Mouse (Mus musculus): ENCODE data around the gene Entr1. TPM values are rescaled to one million over a fixed set of nuclear protein-coding genes. Genes with fewer than 3 reads are reported as not detected.

Entr1 gene
- total RNA-seq, 2 experiments from 2014 or later = 55.5 to 62.3 TPM

DNA sequence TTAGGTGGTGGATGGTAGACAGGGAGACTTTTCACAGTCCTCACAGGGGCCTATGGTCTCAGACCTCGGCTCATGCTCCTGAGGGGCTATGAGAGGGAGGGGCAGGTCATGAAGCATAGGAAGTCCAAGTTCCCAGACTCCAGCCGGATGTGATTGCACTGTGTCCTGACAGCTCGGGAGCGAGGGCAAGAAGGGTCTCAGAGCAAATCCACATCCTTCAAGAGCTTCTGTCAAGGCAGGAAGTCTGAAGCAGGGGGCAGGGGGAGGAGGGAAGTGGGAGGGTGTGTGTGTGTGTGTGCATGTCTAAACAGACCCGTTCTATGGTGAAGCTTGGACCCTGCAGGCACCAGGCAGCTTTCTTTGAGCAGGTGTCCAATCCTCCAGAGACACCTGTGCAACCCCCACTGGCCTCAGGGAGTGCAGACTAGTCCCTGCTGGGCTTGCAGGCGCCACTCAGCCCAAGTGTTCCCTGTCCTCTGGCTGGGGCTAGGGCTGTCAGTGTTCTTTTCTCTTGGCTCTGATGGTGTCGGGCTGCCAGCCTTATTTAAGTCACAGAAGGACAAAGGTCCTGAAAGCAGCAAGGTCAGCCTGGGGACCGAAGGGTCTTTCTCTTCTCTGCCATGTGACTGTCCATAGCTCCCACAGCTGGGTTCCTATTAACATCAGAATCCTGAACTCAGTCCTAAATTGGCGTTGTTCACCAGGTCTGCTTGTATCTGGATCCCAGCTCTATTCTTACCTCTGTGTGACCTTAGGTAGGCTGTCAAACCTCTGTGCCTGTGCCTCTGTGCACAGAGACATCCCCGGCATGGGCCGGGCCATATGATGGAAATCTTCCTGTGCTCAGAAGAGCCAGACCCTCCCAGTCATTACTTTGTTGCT is 46.3 kb downstream of the Entr1 start:
- no peak for DNase-seq

DNA sequence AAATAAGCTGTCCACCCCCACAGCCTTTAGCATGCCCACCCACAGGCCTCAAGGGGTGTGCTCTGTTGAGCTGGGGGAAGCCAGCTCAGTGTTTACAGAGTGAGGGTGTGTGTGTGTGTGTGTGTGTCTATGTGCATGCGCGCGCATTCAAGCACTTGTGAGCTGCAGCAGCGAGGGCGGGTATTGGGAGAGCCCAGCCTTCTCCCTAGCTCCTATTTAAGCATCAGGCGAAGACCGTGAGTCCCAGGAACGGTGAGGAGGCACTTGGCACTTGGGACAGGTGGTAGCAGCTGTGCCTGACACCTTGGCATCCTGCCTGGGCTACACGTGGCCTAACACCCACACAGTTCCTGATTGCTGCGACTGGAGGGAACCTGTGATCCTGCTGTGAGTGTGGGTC is 47.1 kb downstream of the Entr1 start:
- DNase-seq = peak; percentile 92

DNA sequence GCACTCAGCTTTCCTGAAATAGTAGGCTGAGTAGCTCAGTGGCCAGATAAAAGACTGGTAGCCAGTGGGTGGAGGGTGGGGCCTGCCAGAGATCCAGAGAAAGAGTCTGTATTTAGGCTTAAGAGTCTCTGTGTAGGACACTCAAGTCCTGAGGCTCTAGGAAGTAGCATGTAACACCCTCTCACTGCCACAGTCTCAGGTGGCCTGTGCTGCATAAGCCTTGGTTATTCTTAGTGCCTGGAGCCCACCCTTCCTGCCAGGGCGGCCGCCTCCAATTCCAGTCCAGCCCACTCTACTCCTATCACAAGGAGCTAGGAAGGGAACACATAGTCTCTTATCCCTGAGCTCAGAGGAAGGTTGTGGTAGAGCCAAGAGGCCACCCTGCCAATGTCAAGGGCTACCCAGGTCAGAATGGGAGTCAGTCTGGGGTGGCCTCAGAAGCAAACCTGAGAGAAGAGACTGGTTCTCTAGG is 47.6 kb downstream of the Entr1 start:
- DNase-seq = peak; percentile 52

DNA sequence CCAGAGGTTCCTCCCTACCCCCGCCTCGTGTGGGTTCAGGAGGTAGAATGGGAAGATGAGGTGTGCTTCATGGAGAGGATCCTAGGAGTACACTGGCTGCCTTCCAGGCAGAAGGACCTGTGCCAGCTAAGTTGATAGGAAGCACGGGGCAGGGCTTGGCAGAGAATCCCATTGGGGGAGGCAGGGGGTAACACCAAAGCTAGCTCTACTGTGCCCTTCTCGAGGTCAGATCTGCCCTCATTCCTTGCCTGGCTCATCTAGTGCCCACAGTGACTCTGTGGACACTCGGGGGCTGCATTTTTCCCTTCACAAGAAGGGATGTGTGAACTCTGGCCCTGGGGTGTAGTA is 49.9 kb downstream of the Entr1 start:
- DNase-seq = peak; percentile 92

DNA sequence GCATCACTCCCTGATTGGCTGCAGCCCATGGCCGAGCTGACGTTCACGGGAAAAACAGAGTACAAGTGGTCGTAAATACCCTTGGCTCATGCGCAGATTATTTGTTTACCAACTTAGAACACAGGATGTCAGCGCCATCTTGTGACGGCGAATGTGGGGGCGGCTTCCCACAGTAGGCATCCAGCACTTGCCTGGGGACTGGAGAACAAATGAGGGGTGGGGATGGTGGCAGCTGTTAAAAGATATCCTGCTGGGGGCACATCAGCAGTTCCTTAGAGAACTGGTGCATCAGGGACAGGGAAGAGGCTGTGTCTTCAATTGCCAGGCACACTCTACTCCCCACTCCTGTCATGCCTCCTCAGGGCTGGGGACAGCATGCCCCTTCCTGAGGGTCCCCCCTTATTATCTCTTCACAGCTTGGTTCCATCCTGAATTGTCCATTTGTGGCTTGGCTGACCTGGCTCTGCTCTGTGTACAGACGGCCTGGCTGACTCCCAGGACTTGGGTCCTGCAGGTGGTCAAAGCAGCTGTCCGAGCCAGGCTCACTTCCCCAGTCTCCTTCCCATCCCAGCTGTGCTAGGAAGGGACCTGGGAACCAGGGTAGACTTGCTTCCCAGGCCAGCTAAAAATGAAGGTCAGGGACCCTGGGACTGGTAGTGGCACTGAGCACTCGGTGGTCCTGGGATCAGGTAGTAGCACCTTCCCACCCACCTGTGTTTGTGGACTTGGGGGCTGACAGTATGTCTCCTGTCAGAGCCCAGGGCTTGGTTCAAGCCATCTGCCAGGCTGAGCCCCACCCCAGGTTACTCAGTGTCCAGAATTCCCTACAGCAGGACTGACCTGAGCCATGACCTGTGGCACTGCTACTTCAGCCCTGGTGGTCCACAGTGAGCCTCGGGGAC is 50.6 kb downstream of the Entr1 start:
- DNase-seq = no peak

Other genes with a start within 250 kb of the Entr1 start
- not detected for gene Lhx3, start 181.0 kb downstream of the Entr1 start, total RNA-seq (2021)
- 10 to 100 TPM; 11.2 to 12.1 TPM for gene Qsox2, start 151.8 kb downstream of the Entr1 start, total RNA-seq (2021)
- under 1 TPM; 0.81 to 0.92 TPM for gene Ccdc187, start 94.8 kb downstream of the Entr1 start, total RNA-seq (2021)
- gene Gpsm1, start 73.8 kb downstream of the Entr1 start, total RNA-seq (2021) = 100 to 1,000 TPM; 142 to 153 TPM
- gene Dnlz, start 37.2 kb downstream of the Entr1 start, total RNA-seq (2021) = 10 to 100 TPM; 16.1 to 16.6 TPM
- gene Card9, start 28.4 kb downstream of the Entr1 start, total RNA-seq (2021) = under 1 TPM; 0.60 to 0.95 TPM
- gene Snapc4, start 8.7 kb downstream of the Entr1 start, total RNA-seq (2021) = 10 to 100 TPM; 20.8 to 21.0 TPM
- 100 to 1,000 TPM; 107 to 113 TPM for gene Pmpca, start within 50 bp of the Entr1 start, total RNA-seq (2021)
- gene Inpp5e, start 19.9 kb upstream of the Entr1 start, total RNA-seq (2021) = 10 to 100 TPM; 13.4 to 14.3 TPM
- 10 to 100 TPM; 37.0 to 39.0 TPM for gene Sec16a, start 55.9 kb upstream of the Entr1 start, total RNA-seq (2021)
- gene Notch1, start 127.3 kb upstream of the Entr1 start, total RNA-seq (2021) = 10 to 100 TPM; 55.3 to 62.3 TPM
- 100 to 1,000 TPM; 317 to 343 TPM for gene Egfl7, start 190.7 kb upstream of the Entr1 start, total RNA-seq (2021)
- gene Gm20532, start 197.3 kb upstream of the Entr1 start, total RNA-seq (2021) = not detected
- 10 to 100 TPM; 23.9 to 25.4 TPM for gene Agpat2, start 215.1 kb upstream of the Entr1 start, total RNA-seq (2021)
- 1 to 10 TPM; 6.1 to 7.0 TPM for gene Fam69b, start 239.1 kb upstream of the Entr1 start, total RNA-seq (2021)